Mouse (Mus musculus): Measurements from ENCODE around the gene Polr2g.

DNA sequence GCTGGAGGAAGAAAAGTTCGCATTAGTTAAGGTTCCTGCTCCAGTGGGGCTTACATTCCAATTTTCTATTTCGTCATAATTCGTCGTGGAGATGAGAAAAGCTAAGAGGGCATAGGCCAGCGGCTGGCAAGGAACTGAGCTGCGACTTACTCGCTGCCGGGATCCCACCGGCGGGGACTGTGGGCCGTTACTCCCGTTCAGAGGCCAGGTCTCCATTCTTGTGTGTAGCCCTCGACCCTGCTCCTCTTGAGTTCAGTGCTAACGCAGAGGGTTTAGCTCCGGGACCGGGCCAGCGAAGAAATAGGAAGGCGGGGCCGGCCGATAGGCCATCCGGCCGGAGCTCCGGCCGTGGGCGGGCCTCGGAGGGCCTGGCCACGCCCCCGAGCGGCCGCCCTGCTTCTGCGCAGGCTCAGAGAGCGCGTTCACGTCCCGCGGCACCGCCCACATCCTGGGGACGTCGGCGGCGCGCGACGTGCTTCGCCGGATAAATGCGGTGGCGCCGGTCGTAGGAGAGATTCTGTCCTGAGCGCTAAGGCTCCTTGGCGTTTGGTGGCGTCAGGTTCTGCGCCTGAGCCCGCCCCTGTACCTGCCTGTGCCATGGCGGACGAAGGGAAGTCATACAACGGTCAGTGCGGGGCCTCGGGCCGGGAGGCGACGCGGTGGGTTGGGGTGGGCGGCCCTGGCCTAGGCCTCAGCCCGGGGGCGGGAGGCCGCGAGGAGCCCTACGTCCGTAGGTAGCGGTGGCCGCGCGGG, 41.6 kb downstream of the Polr2g start, which contains the start of gene Nxf1:
- TF ChIP-seq CTCF (IDR thresholded peaks at IDR 0.05; ENCODE audit: control insufficient read depth, insufficient read depth, insufficient replicate concordance, low read depth, low read length) = no peak
- peak; percentile 98 for TF ChIP-seq POLR2A (IDR thresholded peaks at IDR 0.05; ENCODE audit: control insufficient read depth, low read depth, low read length)

Measured in testis, adult 2 months (tissue).